Comparison of ENCODE assay signal across 8 mouse cellular contexts in the genomic region with DNA sequence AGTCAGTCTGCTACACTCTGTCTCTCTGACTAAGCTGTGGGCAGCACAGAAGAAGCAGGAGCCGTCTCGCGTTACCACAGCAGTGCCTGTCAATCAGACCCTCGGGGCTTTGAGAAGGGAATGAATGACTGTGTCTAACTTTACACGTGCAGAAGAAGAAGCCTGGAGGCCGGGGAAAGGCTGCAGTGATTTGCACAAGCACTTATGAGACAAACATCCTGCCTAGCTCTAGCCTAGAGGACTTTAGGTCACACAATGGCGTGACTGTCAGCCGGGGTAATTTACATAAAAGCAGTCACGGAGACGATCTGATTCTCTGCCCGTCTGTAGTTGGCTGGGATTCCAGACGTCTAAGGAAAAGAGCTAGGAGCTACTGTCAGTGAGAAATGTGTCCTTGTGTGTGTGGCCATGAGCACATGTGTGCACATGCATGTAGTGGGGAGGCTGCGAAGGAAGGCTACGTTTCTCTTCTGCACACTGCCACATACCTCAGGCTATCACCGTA.
A peak's percentile ranks its signal among the peaks of the same experiment; 100 is the strongest.
DNase-seq lines count a peak whose midpoint lies in the region; ATAC-seq lines count a peak whose summit lies in the region.

No protein-coding gene starts in this region.

- peak overlapping the region; percentile 29 for H3K4me3 ChIP-seq in heart, embryonic 11.5 days (ENCODE audit: low read depth, low read length)
- H3K4me3 ChIP-seq in embryonic facial prominence, embryonic 10.5 days = peak overlapping the region; percentile 28; the same call in 1 of the 2 replicates
- 0 out of 2 replicates have a peak overlapping the region, but pooled peaks have one; percentile 4 for H3K4me3 ChIP-seq in hindbrain, embryonic 12.5 days
- peak overlapping the region; percentile 3 for H3K4me3 ChIP-seq in midbrain, embryonic 13.5 days (replicated peaks)

- H3K4me2 ChIP-seq in heart, embryonic 11.5 days = peak overlapping the region; percentile 60
- H3K4me2 ChIP-seq in hindbrain, embryonic 12.5 days (replicated peaks) = peak overlapping the region; percentile 37
- H3K4me2 ChIP-seq in midbrain, embryonic 13.5 days (replicated peaks) = peak overlapping the region; percentile 45

- ATAC-seq in heart, embryonic 11.5 days (replicated peaks; ENCODE audit: insufficient number of reproducible peaks, low FRiP score, low TSS enrichment) = no peak
- peak; percentile 85 for ATAC-seq in hindbrain, embryonic 12.5 days (ENCODE audit: low FRiP score)
- ATAC-seq in midbrain, embryonic 13.5 days = peak; percentile 86

- 21% methylated on average over 15 of the region's 15 CpGs for WGBS in heart, embryonic 11.5 days (ENCODE audit: insufficient replicate concordance)
- whole genome bisulfite sequencing in embryonic facial prominence, embryonic 10.5 days = 13% methylated on average over 15 of the region's 15 CpGs
- 10% methylated on average over 15 of the region's 15 CpGs for WGBS in hindbrain, embryonic 12.5 days
- 7% methylated on average over 15 of the region's 15 CpGs for WGBS in midbrain, embryonic 13.5 days

- no peak for DNase-seq in heart, postnatal 14 days
- peak; percentile 74 for DNase-seq in embryonic facial prominence, embryonic 10.5 days (ENCODE audit: low spot score)
- no peak for DNase-seq in cerebellum, adult 8-10 months
- no peak for DNase-seq in right cerebral cortex, postnatal 14 days
- DNase-seq in right cerebral cortex, postnatal 36 days (ENCODE audit: low spot score in 2 of 2) = no peak

- peak overlapping the region; percentile 41; the same call in 1 of the 2 replicates for H3K27ac ChIP-seq in heart, embryonic 11.5 days (ENCODE audit: low read depth, low read length)
- H3K27ac ChIP-seq in embryonic facial prominence, embryonic 10.5 days (replicated peaks) = peak overlapping the region; percentile 61; the same call in 1 of the 2 replicates
- H3K27ac ChIP-seq in hindbrain, embryonic 12.5 days = peak overlapping the region; percentile 80
- H3K27ac ChIP-seq in midbrain, embryonic 13.5 days = peak overlapping the region; percentile 75

- H3K27me3 ChIP-seq in heart, embryonic 11.5 days (ENCODE audit: control insufficient read depth, insufficient read depth, low read length) = no peaks in the 10 kb centered on the region
- H3K27me3 ChIP-seq in embryonic facial prominence, embryonic 10.5 days (replicated peaks; ENCODE audit: low read depth, poor library complexity, severe bottlenecking) = peaks cover 9% of the 10 kb centered on the region
- H3K27me3 ChIP-seq in hindbrain, embryonic 12.5 days = no peaks in the 10 kb centered on the region
- peaks cover 4% of the 10 kb centered on the region for H3K27me3 ChIP-seq in midbrain, embryonic 13.5 days

- peaks cover 31% of the 10 kb centered on the region for H3K4me1 ChIP-seq in heart, embryonic 11.5 days (ENCODE audit: control insufficient read depth, insufficient read depth, low read length)
- peaks cover 48% of the 10 kb centered on the region for H3K4me1 ChIP-seq in embryonic facial prominence, embryonic 10.5 days
- peaks cover 45% of the 10 kb centered on the region for H3K4me1 ChIP-seq in hindbrain, embryonic 12.5 days
- peaks cover 53% of the 10 kb centered on the region for H3K4me1 ChIP-seq in midbrain, embryonic 13.5 days (replicated peaks)

- H3K36me3 ChIP-seq in heart, embryonic 11.5 days (ENCODE audit: control insufficient read depth, insufficient read depth, low read length) = no peaks in the 10 kb centered on the region
- H3K36me3 ChIP-seq in embryonic facial prominence, embryonic 10.5 days (replicated peaks) = peaks cover under 1% of the 10 kb centered on the region; the same call in 1 of the 2 replicates
- H3K36me3 ChIP-seq in hindbrain, embryonic 12.5 days = no peaks in the 10 kb centered on the region
- no peaks in the 10 kb centered on the region for H3K36me3 ChIP-seq in midbrain, embryonic 13.5 days

- no peak overlapping the region for H3K9ac ChIP-seq in heart, embryonic 11.5 days (ENCODE audit: low read depth, low read length)
- H3K9ac ChIP-seq in hindbrain, embryonic 12.5 days = no peak overlapping the region
- no peak overlapping the region for H3K9ac ChIP-seq in midbrain, embryonic 13.5 days (replicated peaks)

- intact Hi-C loops in heart, postnatal 14 days (cut with DNase I) = no loop called here

- no peaks in the 10 kb centered on the region for H3K9me3 ChIP-seq in heart, embryonic 11.5 days (replicated peaks; ENCODE audit: control insufficient read depth, low read length)
- H3K9me3 ChIP-seq in embryonic facial prominence, embryonic 10.5 days = no peaks in the 10 kb centered on the region
- no peaks in the 10 kb centered on the region for H3K9me3 ChIP-seq in hindbrain, embryonic 12.5 days (replicated peaks)
- H3K9me3 ChIP-seq in midbrain, embryonic 13.5 days = no peaks in the 10 kb centered on the region
